In genomic region chr14:30888271-30888732, GRCm38 (mm10) we compare ENCODE assay signal across 9 mouse cellular contexts. TPM values are rescaled to one million over a fixed set of nuclear protein-coding genes. Genes with fewer than 3 reads are reported as not detected.
A peak's percentile ranks its signal among the peaks of the same experiment; 100 is the strongest.
DNase-seq lines count a peak whose midpoint lies in the region; ATAC-seq and TF ChIP-seq lines count a peak whose summit lies in the region.
"Had no signal": no experiment of that assay in that cellular context is flagged by ENCODE, and none has a peak within 500 bp of the region (broad histone marks: within the 10 kb centered on the region; RNA-seq: fewer than 3 reads in every experiment).

No protein-coding gene starts in this region.

- H3K4me1 ChIP-seq in heart, embryonic 10.5 days: peaks cover 9% of the 10 kb centered on the region

- no peak for TF ChIP-seq CTCF in brain, embryonic 14.5 days (IDR thresholded peaks at IDR 0.05; ENCODE audit: borderline replicate concordance, extremely low read depth, insufficient read depth, insufficient read length)

- no peaks in the 10 kb centered on the region for H3K36me3 ChIP-seq in heart, embryonic 10.5 days

- peak; percentile 72 for DNase-seq in testis, postnatal 10 days (ENCODE audit: low spot score)
- DNase-seq in testis, postnatal 14 days (ENCODE audit: low spot score): no peak
- DNase-seq in brain, embryonic 14.5 days (ENCODE audit: low read depth): peak; percentile 24
- no peak for DNase-seq in heart, embryonic 10.5 days (ENCODE audit: low spot score)
- peak; percentile 61 to 79 for DNase-seq in kidney, postnatal 25 days
- DNase-seq in left cerebral cortex, postnatal 14 days (ENCODE audit: low spot score in 2 of 2): no peak

- H3K27me3 ChIP-seq in heart, embryonic 10.5 days (ENCODE audit: insufficient read depth, poor library complexity, severe bottlenecking): peaks cover 16% of the 10 kb centered on the region; the same call in 1 of the 2 replicates

- no peak overlapping the region for H3K4me3 ChIP-seq in heart, embryonic 10.5 days

- ATAC-seq in megakaryocyte progenitor cell, adult 5-6 weeks (replicated peaks; ENCODE audit: poor library complexity): peak; percentile 58
- ATAC-seq in erythroid progenitor cell, adult 5-6 weeks (replicated peaks; ENCODE audit: low FRiP score, poor library complexity, severe bottlenecking): no peak

- peak overlapping the region; percentile 69; the same call in 1 of the 2 replicates for H3K27ac ChIP-seq in heart, embryonic 10.5 days

- intact Hi-C loops in left cerebral cortex, postnatal 14 days (cut with DNase I): no loop called here

- no peaks in the 10 kb centered on the region for H3K9me3 ChIP-seq in heart, embryonic 10.5 days

- WGBS in heart, embryonic 10.5 days: 10% methylated on average over 8 of the region's 9 CpGs

- TF ChIP-seq POLR2A in brain, embryonic 14.5 days (IDR thresholded peaks at IDR 0.05; ENCODE audit: borderline replicate concordance, extremely low read depth, insufficient read depth, insufficient read length, poor library complexity, severe bottlenecking): no peak

RNA-seq across cellular contexts. Expression of gene Itih4, which starts 2.0 kb away (rescaled TPM):
- 0.04 and 0.10 TPM in 2 replicates for polyA plus RNA-seq in brain, embryonic 14.5 days (2012; rRNA removed)
- 0.40 TPM in 1 of 2 replicates, not detected in the other for polyA plus RNA-seq in heart, embryonic 10.5 days (2016; fragmentation: Nextera tagmentation; extraction: Ambion mirVana)
- not detected in 2 replicates for total RNA-seq in megakaryocyte progenitor cell, adult 5-6 weeks (2015)
- not detected in 2 replicates for total RNA-seq in megakaryocyte progenitor cell, adult 5-6 weeks (2017)
- total RNA-seq in left cerebral cortex, postnatal 14 days (2021): not detected
- total RNA-seq in erythroid progenitor cell, adult 5-6 weeks (2015; ENCODE audit: low replicate concordance): not detected in 2 replicates
- not detected in 2 replicates for total RNA-seq in erythroid progenitor cell, adult 5-6 weeks (2017; ENCODE audit: low replicate concordance)
- total RNA-seq: neutrophil, adult 5-6 weeks had no signal

RNA-seq across cellular contexts. Expression of gene Mustn1, which starts 9.3 kb away (rescaled TPM):
- polyA plus RNA-seq in brain, embryonic 14.5 days (2012; rRNA removed): 0.60 and 0.78 TPM in 2 replicates
- 0.90 and 0.99 TPM in 2 replicates for polyA plus RNA-seq in heart, embryonic 10.5 days (2016; fragmentation: Nextera tagmentation; extraction: Ambion mirVana)
- total RNA-seq in megakaryocyte progenitor cell, adult 5-6 weeks (2015): 0.47 and 0.49 TPM in 2 replicates
- total RNA-seq in megakaryocyte progenitor cell, adult 5-6 weeks (2017): 0.27 and 0.50 TPM in 2 replicates
- 1 to 10 TPM; 3.9 to 5.1 TPM for total RNA-seq in left cerebral cortex, postnatal 14 days (2021)
- total RNA-seq in erythroid progenitor cell, adult 5-6 weeks (2015; ENCODE audit: low replicate concordance): not detected in 2 replicates
- total RNA-seq in erythroid progenitor cell, adult 5-6 weeks (2017; ENCODE audit: low replicate concordance): not detected in 2 replicates

RNA-seq across cellular contexts. Expression of gene Itih3, which starts 35.3 kb away (rescaled TPM):
- 0.47 and 1.7 TPM in 2 replicates for polyA plus RNA-seq in brain, embryonic 14.5 days (2012; rRNA removed)
- polyA plus RNA-seq in heart, embryonic 10.5 days (2016; fragmentation: Nextera tagmentation; extraction: Ambion mirVana): 0.64 and 5.0 TPM in 2 replicates
- not detected in 2 replicates for total RNA-seq in megakaryocyte progenitor cell, adult 5-6 weeks (2015)
- not detected in 2 replicates for total RNA-seq in megakaryocyte progenitor cell, adult 5-6 weeks (2017)
- 10 to 100 TPM in 1 of 2 experiments, 1 to 10 TPM in 1; 8.1 to 12.0 TPM for total RNA-seq in left cerebral cortex, postnatal 14 days (2021)
- total RNA-seq in erythroid progenitor cell, adult 5-6 weeks (2015; ENCODE audit: low replicate concordance): not detected in 2 replicates
- not detected in 2 replicates for total RNA-seq in erythroid progenitor cell, adult 5-6 weeks (2017; ENCODE audit: low replicate concordance)
- total RNA-seq: neutrophil, adult 5-6 weeks had no signal

RNA-seq across cellular contexts. Expression of gene Itih1, which starts 54.8 kb away (rescaled TPM):
- polyA plus RNA-seq in brain, embryonic 14.5 days (2012; rRNA removed): 0.03 TPM in 1 of 2 replicates, not detected in the other
- 0.16 and 2.1 TPM in 2 replicates for polyA plus RNA-seq in heart, embryonic 10.5 days (2016; fragmentation: Nextera tagmentation; extraction: Ambion mirVana)
- total RNA-seq in megakaryocyte progenitor cell, adult 5-6 weeks (2015): not detected in 2 replicates
- total RNA-seq in megakaryocyte progenitor cell, adult 5-6 weeks (2017): not detected in 2 replicates
- not detected for total RNA-seq in left cerebral cortex, postnatal 14 days (2021)
- total RNA-seq in erythroid progenitor cell, adult 5-6 weeks (2015; ENCODE audit: low replicate concordance): not detected in 2 replicates
- not detected in 2 replicates for total RNA-seq in erythroid progenitor cell, adult 5-6 weeks (2017; ENCODE audit: low replicate concordance)
- total RNA-seq: neutrophil, adult 5-6 weeks had no signal

Comparison
In these comparisons a context has a peak if more than half of its experiments do, and no peak if none do; other contexts are left out.
1. DNase-seq: peak in testis, postnatal 10 days (single experiment), brain, embryonic 14.5 days (single experiment) and kidney, postnatal 25 days (2 of 2); none in testis, postnatal 14 days (single experiment), heart, embryonic 10.5 days (single experiment) and left cerebral cortex, postnatal 14 days (0 of 2).
2. RNA of gene Itih3, which starts 35.3 kb away (total RNA-seq): 8.1 to 12.0 TPM in left cerebral cortex, postnatal 14 days; not detected in megakaryocyte progenitor cell, adult 5-6 weeks and not detected in erythroid progenitor cell, adult 5-6 weeks; every median in the first group is over 4 times any median in the second.